Mouse (Mus musculus): ENCODE measurements around the gene Tigit. TPM values are rescaled to one million over a fixed set of nuclear protein-coding genes. Genes with fewer than 3 reads are reported as not detected.
A peak's percentile ranks its signal among the peaks of the same experiment; 100 is the strongest.

Tigit gene
- total RNA-seq, 2 experiments from 2014 or later, result not detected

GRCm38 (mm10) chr16:43671972-43672371 is 8.0 kb upstream of the Tigit start:
- no peak for DNase-seq (ENCODE audit: low spot score in 2 of 2)

GRCm38 (mm10) chr16:43668294-43668693 is 4.3 kb upstream of the Tigit start:
- DNase-seq (ENCODE audit: low spot score in 2 of 2), result no peak

DNA sequence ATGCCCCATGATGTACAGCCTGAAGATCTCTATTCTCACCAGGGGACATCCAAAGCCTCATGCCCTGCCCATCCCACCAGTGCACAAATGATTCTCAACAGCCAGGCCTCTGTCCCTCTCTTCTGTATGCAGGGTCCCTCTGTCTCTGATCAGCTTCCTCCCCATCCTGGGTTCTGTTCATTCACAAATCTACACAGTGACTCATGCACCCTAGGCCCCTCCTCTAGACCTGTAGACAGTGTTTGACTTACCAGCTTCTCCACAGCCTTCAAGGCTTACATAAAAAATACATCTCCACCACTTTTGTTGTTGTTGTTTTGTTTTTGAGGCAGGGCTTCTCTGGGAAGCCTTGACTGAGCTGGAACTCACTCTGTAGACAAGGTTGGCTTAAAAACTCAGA is 915 bp upstream of the Tigit start:
- DNase-seq (ENCODE audit: low spot score in 2 of 2), result no peak

- no peak for DNase-seq (ENCODE audit: low spot score in 2 of 2)
Observed at GRCm38 (mm10) chr16:43662124-43663004, 1.6 kb downstream of the Tigit start.

GRCm38 (mm10) chr16:43661576-43661975 is 2.4 kb downstream of the Tigit start:
- DNase-seq (ENCODE audit: low spot score in 2 of 2), result no peak

DNA sequence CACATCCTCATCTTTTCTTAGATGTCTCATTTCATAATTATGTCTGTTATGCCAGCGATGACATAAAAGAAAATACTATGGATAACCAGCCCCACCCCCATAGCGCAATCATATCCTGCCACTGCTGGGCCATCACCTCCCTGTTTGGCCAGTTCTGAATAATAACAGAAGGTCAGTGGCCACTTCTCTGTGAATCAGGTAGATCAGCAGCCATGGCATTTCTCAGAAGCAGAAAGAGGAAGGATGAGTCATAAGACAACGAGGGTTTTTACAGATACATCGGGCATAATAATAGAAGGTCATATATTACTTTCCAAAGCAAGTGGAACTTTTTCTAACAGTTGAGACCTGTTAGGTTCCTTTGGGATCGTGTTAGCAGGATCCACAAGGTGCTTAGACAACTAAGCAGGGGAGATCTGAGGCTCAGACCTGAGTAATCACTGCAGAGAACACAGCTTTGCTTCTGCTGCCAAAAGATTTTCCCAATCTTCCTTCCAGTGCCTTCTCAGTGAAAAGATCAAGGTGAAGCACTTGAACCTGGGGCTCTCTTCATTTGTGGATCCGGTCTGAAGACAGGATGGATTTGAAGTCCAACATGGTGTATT is 8.7 kb downstream of the Tigit start:
- DNase-seq (ENCODE audit: low spot score in 2 of 2), result no peak

GRCm38 (mm10) chr16:43654269-43654668 is 9.7 kb downstream of the Tigit start:
- no peak for DNase-seq (ENCODE audit: low spot score in 2 of 2)

GRCm38 (mm10) chr16:43653288-43653687 is 10.7 kb downstream of the Tigit start:
- no peak for DNase-seq (ENCODE audit: low spot score in 2 of 2)

- no peak for DNase-seq (ENCODE audit: low spot score in 2 of 2)
Observed at GRCm38 (mm10) chr16:43650355-43651080, 13.4 kb downstream of the Tigit start.

GRCm38 (mm10) chr16:43647641-43648040 is 16.3 kb downstream of the Tigit start:
- no peak for DNase-seq (ENCODE audit: low spot score in 2 of 2)

GRCm38 (mm10) chr16:43646943-43647342 is 17.0 kb downstream of the Tigit start:
- no peak for DNase-seq (ENCODE audit: low spot score in 2 of 2)

DNA sequence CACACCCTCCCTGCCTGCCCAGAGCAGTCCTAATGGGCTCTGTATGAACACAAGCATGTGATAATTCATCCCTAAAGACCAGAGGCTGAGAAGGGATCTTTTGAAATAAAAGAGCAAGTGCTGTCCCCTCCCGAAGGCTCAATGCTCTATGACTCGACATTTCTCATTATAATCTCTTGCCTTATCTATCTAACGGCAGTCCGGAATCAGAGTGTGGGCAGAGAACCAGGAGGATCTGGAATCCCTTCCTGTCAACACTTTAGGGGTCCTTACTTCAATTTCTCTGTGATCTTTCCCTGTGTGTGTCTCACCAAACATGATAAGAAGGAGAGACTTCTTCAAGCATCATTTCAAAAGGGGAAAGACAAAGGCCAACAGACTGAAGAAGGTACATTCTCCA is 18.1 kb downstream of the Tigit start:
- DNase-seq (ENCODE audit: low spot score in 2 of 2), result no peak

GRCm38 (mm10) chr16:43641230-43641629 is 22.7 kb downstream of the Tigit start:
- no peak for DNase-seq (ENCODE audit: low spot score in 2 of 2)

DNA sequence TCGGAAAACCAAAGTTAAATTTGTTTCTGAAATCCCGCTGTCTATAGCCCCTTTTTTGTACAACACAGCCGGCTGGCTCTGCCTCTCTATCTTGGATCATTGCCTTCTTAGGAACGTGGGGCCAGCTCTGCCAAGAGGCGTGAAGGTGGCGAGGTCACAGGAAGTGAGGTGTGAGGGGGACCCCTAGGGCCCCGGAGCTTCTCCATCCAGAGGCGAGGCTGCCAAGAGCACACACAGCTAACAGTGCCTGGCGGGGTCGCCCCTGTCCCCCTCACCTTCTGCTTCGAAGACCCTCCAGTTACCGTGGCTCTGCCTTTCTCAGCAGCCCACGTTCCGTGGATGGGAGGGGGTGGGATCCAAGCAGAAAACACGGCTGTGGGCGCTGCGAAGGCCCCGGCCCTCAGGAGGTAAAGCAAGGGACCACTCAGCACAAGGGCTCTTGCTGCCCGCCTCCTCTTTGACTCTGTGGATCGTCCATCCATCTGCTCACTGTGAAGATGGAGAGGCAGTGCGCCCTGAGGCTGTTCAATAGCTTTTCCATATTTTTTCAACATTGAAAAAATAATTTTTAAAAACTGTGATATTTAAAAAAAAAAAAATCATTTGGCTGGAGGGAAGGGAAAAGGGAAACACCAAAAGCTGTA is 25.4 kb downstream of the Tigit start:
- DNase-seq (ENCODE audit: low spot score in 2 of 2), result no peak

DNA sequence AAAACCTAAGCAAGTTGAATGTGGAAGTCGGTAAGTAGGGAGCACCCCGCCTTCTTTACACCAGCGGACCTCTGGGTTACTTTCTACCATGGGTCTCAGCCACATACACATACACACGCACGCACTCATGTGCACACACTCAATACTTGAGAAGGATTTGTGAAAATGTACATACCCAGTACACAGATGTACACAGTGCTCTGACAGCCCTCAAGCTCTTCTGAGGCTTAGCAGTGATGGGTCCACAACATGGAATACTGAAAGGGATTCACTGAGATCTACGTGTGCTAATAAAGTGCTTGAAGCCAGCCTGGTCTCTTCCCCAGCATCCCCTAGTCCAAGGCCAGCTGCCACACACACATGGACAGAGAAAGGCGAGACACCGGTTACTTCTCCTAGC is 26.7 kb downstream of the Tigit start:
- no peak for DNase-seq (ENCODE audit: low spot score in 2 of 2)

DNA sequence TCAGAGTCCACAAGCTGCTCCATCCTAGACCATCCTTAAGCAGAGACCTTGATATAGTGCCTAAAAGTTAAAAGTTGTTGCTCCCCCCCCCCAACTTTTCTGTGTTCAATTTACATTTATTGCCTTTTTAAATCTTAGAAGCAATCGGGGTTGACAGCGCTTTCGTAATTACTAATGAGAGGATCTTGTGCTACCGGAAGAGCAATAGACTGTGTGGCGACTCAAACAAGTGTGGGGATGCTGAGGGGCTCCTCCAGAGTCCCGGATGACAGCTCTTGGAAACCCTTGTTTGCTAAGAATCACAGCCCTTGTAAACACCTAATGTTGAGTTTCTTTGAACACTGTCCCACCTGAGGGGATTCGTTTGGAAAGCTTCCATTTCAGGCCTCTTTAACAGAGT is 29.9 kb downstream of the Tigit start:
- no peak for DNase-seq (ENCODE audit: low spot score in 2 of 2)

DNA sequence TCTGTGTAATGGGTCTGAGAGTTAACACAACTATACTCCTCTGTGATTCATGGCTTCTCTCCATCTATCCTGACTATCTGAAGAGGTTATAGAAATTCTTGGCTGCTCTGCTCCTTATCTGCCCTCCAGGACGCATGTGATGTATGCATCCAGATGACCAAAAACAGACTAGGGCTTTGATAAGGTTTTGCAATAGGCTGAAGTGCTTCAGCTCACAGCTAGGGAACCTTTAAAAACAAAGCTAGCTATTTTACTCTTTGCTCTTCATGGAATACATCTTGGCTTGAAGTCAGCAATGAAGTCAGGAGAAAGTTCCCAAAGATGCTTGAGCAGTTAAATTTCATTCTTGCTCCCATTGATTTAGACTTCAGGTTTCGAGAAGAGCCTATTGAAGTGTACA is 32.2 kb downstream of the Tigit start:
- DNase-seq (ENCODE audit: low spot score in 2 of 2), result no peak

- DNase-seq (ENCODE audit: low spot score in 2 of 2), result no peak
Observed at GRCm38 (mm10) chr16:43628662-43629061, 35.3 kb downstream of the Tigit start.

- DNase-seq (ENCODE audit: low spot score in 2 of 2), result peak; percentile 27 to 50
Observed at GRCm38 (mm10) chr16:43625956-43626355, 38.0 kb downstream of the Tigit start.

DNA sequence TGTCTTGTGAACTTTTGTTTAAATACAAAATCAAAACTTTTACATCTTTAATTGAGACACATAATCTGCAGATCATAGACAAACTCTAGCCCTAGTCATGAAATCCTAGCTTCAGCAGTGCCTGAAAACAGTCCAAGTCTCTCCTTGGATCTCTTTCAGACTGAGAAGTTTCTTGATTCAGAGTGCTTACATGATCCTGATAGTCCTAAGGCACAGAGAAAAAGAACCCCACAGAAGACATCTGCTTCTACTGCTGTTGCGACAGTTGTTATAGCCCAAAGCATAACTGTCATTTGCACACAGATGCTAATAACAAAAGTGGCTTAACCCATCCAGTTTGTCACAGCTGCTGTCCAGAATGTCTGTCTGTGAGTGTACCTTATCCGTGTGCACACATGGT is 38.7 kb downstream of the Tigit start:
- no peak for DNase-seq (ENCODE audit: low spot score in 2 of 2)

- no peak for DNase-seq (ENCODE audit: low spot score in 2 of 2)
Observed at GRCm38 (mm10) chr16:43624876-43625275, 39.1 kb downstream of the Tigit start.

Data from left cerebral cortex, adult 18-20 months (tissue).